Mouse (Mus musculus): Measurements from ENCODE around the gene Hist1h2bc.

GRCm38 (mm10) chr13:23709714-23710373 lies 25.8 kb downstream of the Hist1h2bc start:
- no peak for TF ChIP-seq CTCF (IDR thresholded peaks at IDR 0.05; ENCODE audit: low read depth)
- no peak for TF ChIP-seq EP300 (IDR thresholded peaks at IDR 0.05; ENCODE audit: low read depth)

Data from liver, postnatal 0 days (tissue).